Mouse (Mus musculus) adipose tissue, adult 10 weeks (tissue): Measurements from ENCODE around the gene Dusp2. TPM values are rescaled to one million over a fixed set of nuclear protein-coding genes. Genes with fewer than 3 reads are reported as not detected.

Experiments used
- polyA plus RNA-seq: library from polyadenylated mRNA; stranded (reverse); fragments of 350-450 nt; fragmentation: Illumina TruSeq; extraction: RNeasy Lipid Tissue Mini Kit (QIAGEN cat#74804); gene quantifications from one replicate; pipeline ENCODE4 v1.2.3, GENCODE M21; 2014; ENCODE audit warnings: low read depth, low replicate concordance

Dusp2 gene
- 1.4 TPM for polyA plus RNA-seq

DNA sequence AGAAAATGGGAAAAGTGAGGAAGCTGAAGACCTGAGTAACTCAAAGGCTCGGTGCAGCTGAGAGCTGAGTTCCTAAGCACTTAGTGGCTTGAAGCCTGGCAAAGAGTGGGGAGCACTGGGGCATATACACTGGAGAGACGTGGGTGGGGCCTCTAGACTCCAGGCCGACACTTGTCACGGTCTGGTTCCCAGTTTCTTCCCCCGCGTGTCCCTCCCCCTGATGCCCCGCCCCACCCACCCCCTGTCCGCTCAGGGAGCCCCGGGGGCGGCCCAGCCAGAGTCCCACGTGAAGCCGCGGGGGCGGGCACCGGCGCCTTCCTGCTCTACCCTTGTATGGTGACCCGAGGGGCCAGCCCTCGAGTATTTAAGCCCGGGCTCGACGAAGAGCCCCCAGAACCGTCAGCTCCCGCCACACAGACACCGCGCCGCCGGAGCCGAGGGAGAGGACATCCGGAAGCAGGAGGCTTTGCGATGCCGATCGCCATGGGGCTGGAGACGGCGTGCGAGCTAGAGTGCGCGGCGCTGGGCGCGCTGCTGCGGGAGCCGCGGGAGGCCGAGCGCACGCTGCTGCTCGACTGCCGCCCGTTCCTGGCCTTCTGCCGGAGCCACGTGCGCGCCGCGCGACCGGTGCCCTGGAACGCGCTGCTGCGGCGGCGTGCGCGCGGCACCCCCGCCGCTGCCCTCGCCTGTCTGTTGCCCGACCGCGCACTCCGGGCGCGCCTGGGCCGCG is at the start of gene Dusp2:
Gene Dusp2, plus strand, starts transcription at position 393 of the 730 bp plus-strand sequence.

DNA sequence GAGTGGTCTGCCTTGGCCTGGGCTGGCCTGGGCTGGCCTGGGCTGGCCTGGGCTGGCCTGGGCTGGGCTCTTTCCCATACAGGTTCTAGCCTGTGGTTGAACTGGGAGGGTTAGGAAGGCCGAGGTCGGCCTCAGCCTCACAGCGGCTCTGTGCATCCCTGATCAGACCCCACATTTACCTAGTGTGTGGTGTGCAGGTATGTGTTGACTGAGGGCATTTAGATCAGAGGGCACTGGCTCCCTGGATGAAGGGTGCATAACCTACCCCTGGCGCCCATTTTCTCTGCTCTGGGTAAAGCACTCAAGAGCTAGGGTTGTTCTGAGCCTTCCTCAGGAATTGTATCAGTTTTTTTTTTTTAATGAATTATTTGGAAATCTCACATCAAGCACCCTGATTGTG is 2.5 kb downstream of the Dusp2 start, which contains the start of gene Astl:
Gene Astl, plus strand, starts transcription at position 224 of the 400 bp plus-strand sequence.

DNA sequence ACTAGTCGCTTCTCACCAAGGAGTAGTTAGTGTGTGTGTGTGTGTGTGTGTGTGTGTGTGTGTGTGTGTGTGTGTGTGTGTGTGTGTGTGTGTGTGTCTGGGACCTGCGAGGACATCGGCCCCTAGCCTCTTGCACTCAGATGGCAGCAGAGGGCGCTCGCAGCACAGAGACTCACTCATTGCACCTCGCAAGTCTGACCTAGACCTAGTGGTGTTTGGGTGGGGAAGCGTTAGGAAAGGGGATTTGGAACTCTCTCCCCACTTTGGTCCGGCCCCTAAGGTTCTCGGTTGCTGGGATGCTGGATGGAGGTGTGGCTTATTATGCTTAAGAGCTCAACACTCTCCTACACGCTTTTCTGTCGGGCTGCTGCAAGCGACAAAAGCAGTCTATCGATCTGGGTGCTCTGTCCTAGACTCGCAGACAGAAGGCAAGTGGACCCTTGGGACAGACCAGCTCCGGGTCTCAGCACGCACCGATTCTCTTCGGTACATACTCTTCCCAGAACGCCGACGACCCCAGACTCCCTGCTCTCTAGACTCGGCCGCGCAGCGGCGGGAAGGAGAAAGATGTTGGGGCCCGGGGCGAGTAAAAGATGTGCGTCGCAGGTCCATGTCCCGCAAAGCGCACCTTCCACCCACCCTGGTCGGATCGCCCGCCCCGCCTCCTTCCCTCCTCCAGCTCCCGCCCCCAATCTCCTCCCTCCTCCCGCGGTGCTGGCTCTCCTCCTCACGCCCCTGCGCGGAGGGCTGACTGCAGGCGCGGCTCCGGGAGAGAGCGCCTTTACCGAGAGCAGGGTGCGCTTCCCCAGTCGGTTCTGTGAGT is 26.7 kb downstream of the Dusp2 start, which contains the start of gene Adra2b:
Gene Adra2b, plus strand, starts transcription at position 750 of the 823 bp plus-strand sequence.

Other genes with a start within 250 kb of the Dusp2 start
- 2.2 TPM for gene Ncaph, start 202.2 kb upstream of the Dusp2 start, polyA plus RNA-seq
- 9.2 TPM for gene Itpripl1, start 192.7 kb upstream of the Dusp2 start, polyA plus RNA-seq
- 3.2 TPM for gene 1810024B03Rik, start 127.9 kb upstream of the Dusp2 start, polyA plus RNA-seq
- 44.5 TPM for gene Snrnp200, start 127.8 kb upstream of the Dusp2 start, polyA plus RNA-seq
- gene Ciao1, start 88.3 kb upstream of the Dusp2 start, polyA plus RNA-seq: 51.1 TPM
- 38.5 TPM for gene Tmem127, start 88.3 kb upstream of the Dusp2 start, polyA plus RNA-seq
- 48.1 TPM for gene Stard7, start 65.9 kb upstream of the Dusp2 start, polyA plus RNA-seq
- not detected for gene Astl, start 2.5 kb downstream of the Dusp2 start, polyA plus RNA-seq
- gene Adra2b, start 27.0 kb downstream of the Dusp2 start, polyA plus RNA-seq: 0.57 TPM
- gene Gpat2, start 89.0 kb downstream of the Dusp2 start, polyA plus RNA-seq: 0.73 TPM
- gene Fahd2a, start 108.4 kb downstream of the Dusp2 start, polyA plus RNA-seq: 43.4 TPM
- gene Kcnip3, start 185.9 kb downstream of the Dusp2 start, polyA plus RNA-seq: 28.1 TPM
- 364 TPM for gene Prom2, start 205.3 kb downstream of the Dusp2 start, polyA plus RNA-seq